Mouse (Mus musculus) CH12.LX (cell line): ENCODE measurements around the gene Lama2. TPM values are rescaled to one million over a fixed set of nuclear protein-coding genes. Genes with fewer than 3 reads are reported as not detected.

Experiments used
- DNase-seq: peaks from one replicate; pipeline ENCODE4 v3.0.0-alpha.2; 2013; ENCODE audit errors: extremely low read depth
- H3K27ac ChIP-seq: 2 replicates; pipeline ENCODE4 v1.5.1; 2012; ENCODE audit warnings: low read depth, mild to moderate bottlenecking, control low read depth, moderate library complexity; ENCODE audit not compliant: insufficient read depth
- H3K27me3 ChIP-seq: replicated peaks from 2 replicates; pipeline ENCODE3; 2012; ENCODE audit warnings: inconsistent platforms
- H3K36me3 ChIP-seq, 2 experiments: replicated peaks in 1 of 2; 2 replicates each; pipeline versions ENCODE3 to v1.6.1; 2012; ENCODE audit warnings: inconsistent platforms in 1 of 2, low read length in 1 of 2, mild to moderate bottlenecking in 1 of 2, mixed read lengths in 1 of 2, moderate library complexity in 1 of 2; ENCODE audit not compliant: control insufficient read depth in 1 of 2, insufficient read depth in 1 of 2
- H3K4me1 ChIP-seq, 2 experiments: 2 replicates each; pipeline ENCODE4 v1.6.1; 2012; ENCODE audit warnings: inconsistent platforms in 1 of 2, moderate library complexity in 1 of 2; ENCODE audit not compliant: insufficient read depth in 2 of 2, control insufficient read depth in 1 of 2
- H3K4me2 ChIP-seq: 2 replicates; pipeline ENCODE4 v1.6.1; 2012; ENCODE audit warnings: low read depth, mild to moderate bottlenecking, control low read depth; ENCODE audit not compliant: poor library complexity, insufficient read depth, severe bottlenecking
- H3K4me3 ChIP-seq, 3 experiments: fragments of 150-350 bp in 1 of 3; sonication (generic) in 1 of 3; replicated peaks in 1 of 3; 2 replicates each; pipeline versions ENCODE3 to v1.5.1; 2011 to 2012; ENCODE audit warnings: low read depth in 2 of 3, low read length in 2 of 3, mild to moderate bottlenecking in 2 of 3, moderate library complexity in 2 of 3, control low read depth in 1 of 3, improper control_type of control experiment in 1 of 3, inconsistent platforms in 1 of 3, mixed read lengths in 1 of 3; ENCODE audit not compliant: poor library complexity in 1 of 3
- H3K79me2 ChIP-seq: replicated peaks from 2 replicates; pipeline ENCODE4 v1.6.1; 2012; ENCODE audit warnings: mild to moderate bottlenecking, moderate library complexity; ENCODE audit not compliant: control insufficient read depth, poor library complexity, insufficient read depth, severe bottlenecking; ENCODE audit errors: extremely low read depth
- H3K9ac ChIP-seq: 2 replicates; pipeline ENCODE4 v1.6.1; 2012; ENCODE audit warnings: low read depth, mild to moderate bottlenecking, control low read depth, moderate library complexity; ENCODE audit not compliant: insufficient read depth
- H3K9me3 ChIP-seq: replicated peaks from 2 replicates; pipeline ENCODE3; 2012; ENCODE audit warnings: low read length, inconsistent platforms, mixed read lengths
- CHD1 ChIP-seq: IDR thresholded peaks from 2 replicates; pipeline ENCODE4 v1.6.1; 2012; ENCODE audit warnings: low read depth, low read length, improper control_type of control experiment, inconsistent platforms
- ELF1 ChIP-seq: IDR thresholded peaks from 2 replicates; pipeline ENCODE4 v1.6.1; 2014; ENCODE audit warnings: low read depth, mild to moderate bottlenecking, inconsistent platforms, low read length, improper control_type of control experiment
- GABPA ChIP-seq: IDR thresholded peaks from 2 replicates; pipeline ENCODE4 v1.6.1; 2012; ENCODE audit warnings: low read depth, low read length, improper control_type of control experiment, inconsistent platforms; ENCODE audit not compliant: insufficient replicate concordance
- IRF4 ChIP-seq: IDR thresholded peaks from 2 replicates; pipeline ENCODE4 v1.6.1; 2014; ENCODE audit warnings: low read depth, mild to moderate bottlenecking, inconsistent platforms, low read length, improper control_type of control experiment
- JUN ChIP-seq: IDR thresholded peaks from 2 replicates; pipeline ENCODE4 v1.6.1; 2011; ENCODE audit warnings: low read depth, mild to moderate bottlenecking, low read length, improper control_type of control experiment, moderate library complexity; ENCODE audit not compliant: insufficient read depth
- KAT2A ChIP-seq: IDR thresholded peaks from 2 replicates; pipeline ENCODE4 v1.6.1; 2012; ENCODE audit warnings: low read length, improper control_type of control experiment, inconsistent platforms; ENCODE audit not compliant: insufficient replicate concordance
- MAFK ChIP-seq: IDR thresholded peaks from 2 replicates; pipeline ENCODE4 v1.6.1; 2011; ENCODE audit warnings: low read length, improper control_type of control experiment; ENCODE audit not compliant: insufficient replicate concordance
- MAX ChIP-seq: IDR thresholded peaks from 2 replicates; pipeline ENCODE4 v1.6.1; 2011; ENCODE audit warnings: low read length, improper control_type of control experiment
- MEF2A ChIP-seq: IDR thresholded peaks from 2 replicates; pipeline ENCODE4 v1.6.1; 2014; ENCODE audit warnings: low read depth, mild to moderate bottlenecking, inconsistent platforms, low read length, improper control_type of control experiment, borderline replicate concordance
- MXI1 ChIP-seq: IDR thresholded peaks from 2 replicates; pipeline ENCODE4 v1.6.1; 2011; ENCODE audit warnings: mild to moderate bottlenecking, low read depth, low read length, improper control_type of control experiment
- NELFE ChIP-seq: IDR thresholded peaks from 2 replicates; pipeline ENCODE4 v1.6.1; 2011; ENCODE audit warnings: low read depth, low read length, improper control_type of control experiment
- NRF1 ChIP-seq: IDR thresholded peaks from 2 replicates; pipeline ENCODE4 v1.6.1; 2014; ENCODE audit warnings: low read depth, mild to moderate bottlenecking, inconsistent platforms, low read length, improper control_type of control experiment, moderate library complexity
- PAX5 ChIP-seq: IDR thresholded peaks from 2 replicates; pipeline ENCODE4 v1.6.1; 2012; ENCODE audit warnings: low read length, inconsistent platforms, mixed read lengths
- RCOR1 ChIP-seq: conservative IDR thresholded peaks from 2 replicates; pipeline ENCODE4 v1.6.1; 2012; ENCODE audit warnings: low read depth, mild to moderate bottlenecking, inconsistent platforms, low read length, improper control_type of control experiment
- SIN3A ChIP-seq: IDR thresholded peaks from 2 replicates; pipeline ENCODE4 v1.6.1; 2012; ENCODE audit warnings: low read length, improper control_type of control experiment, inconsistent platforms
- TBP ChIP-seq: conservative IDR thresholded peaks from 2 replicates; pipeline ENCODE4 v1.6.1; 2011; ENCODE audit warnings: low read depth, low read length, improper control_type of control experiment
- TCF12 ChIP-seq: IDR thresholded peaks from 2 replicates; pipeline ENCODE4 v1.6.1; 2014; ENCODE audit warnings: low read depth, mild to moderate bottlenecking, inconsistent platforms, low read length, improper control_type of control experiment
- UBTF ChIP-seq: IDR thresholded peaks from 2 replicates; pipeline ENCODE4 v1.6.1; 2012; ENCODE audit warnings: low read depth, mild to moderate bottlenecking, inconsistent platforms, low read length, improper control_type of control experiment, moderate library complexity
- ZKSCAN1 ChIP-seq: IDR thresholded peaks from 2 replicates; pipeline ENCODE4 v1.6.1; 2012; ENCODE audit warnings: low read depth, inconsistent platforms, low read length, improper control_type of control experiment, borderline replicate concordance
- ZMIZ1 ChIP-seq: IDR thresholded peaks from 2 replicates; pipeline ENCODE4 v1.6.1; 2012; ENCODE audit warnings: low read depth, mild to moderate bottlenecking, inconsistent platforms, low read length, improper control_type of control experiment
- ZNF384 ChIP-seq: IDR thresholded peaks from 2 replicates; pipeline ENCODE4 v1.6.1; 2012; ENCODE audit warnings: low read depth, low read length, improper control_type of control experiment, inconsistent platforms
- dilution Hi-C: fragments of 300-500 bp; cut with MboI; formaldehyde crosslinking; loops from 2 replicates; pipeline ENCODE4 v1.14.3; 2020; ENCODE audit warnings: low sequenced_read_pairs; ENCODE audit not compliant: extremely low pct_unique_long_range_greater_than_20kb, extremely low pct_ligation_motif_present
- in situ Hi-C: fragments of 300-500 bp; cut with MboI; formaldehyde crosslinking; loops from 3 replicates; pipeline ENCODE4 v1.14.3; 2019; ENCODE audit warnings: low sequenced_read_pairs, low pct_ligation_motif_present, low pct_unique_long_range_greater_than_20kb, mixed read lengths
- polyA plus RNA-seq: library from polyadenylated mRNA; unstranded; fragments of >175 nt; gene quantifications from 2 replicates; pipeline ENCODE4 v1.2.1, GENCODE M21; 2012; ENCODE audit warnings: low read depth; ENCODE audit not compliant: insufficient read length
- total RNA-seq, 2 experiments: library from RNA; depleted of rRNA; stranded (reverse); fragments of 300-350 nt in 1 of 2; fragments of >200 nt in 1 of 2; gene quantifications; 2 replicates each; pipeline ENCODE4 v1.2.3; 2012 to 2014

Lama2 gene
- total and polyA plus RNA-seq, 3 experiments, result not detected

DNA sequence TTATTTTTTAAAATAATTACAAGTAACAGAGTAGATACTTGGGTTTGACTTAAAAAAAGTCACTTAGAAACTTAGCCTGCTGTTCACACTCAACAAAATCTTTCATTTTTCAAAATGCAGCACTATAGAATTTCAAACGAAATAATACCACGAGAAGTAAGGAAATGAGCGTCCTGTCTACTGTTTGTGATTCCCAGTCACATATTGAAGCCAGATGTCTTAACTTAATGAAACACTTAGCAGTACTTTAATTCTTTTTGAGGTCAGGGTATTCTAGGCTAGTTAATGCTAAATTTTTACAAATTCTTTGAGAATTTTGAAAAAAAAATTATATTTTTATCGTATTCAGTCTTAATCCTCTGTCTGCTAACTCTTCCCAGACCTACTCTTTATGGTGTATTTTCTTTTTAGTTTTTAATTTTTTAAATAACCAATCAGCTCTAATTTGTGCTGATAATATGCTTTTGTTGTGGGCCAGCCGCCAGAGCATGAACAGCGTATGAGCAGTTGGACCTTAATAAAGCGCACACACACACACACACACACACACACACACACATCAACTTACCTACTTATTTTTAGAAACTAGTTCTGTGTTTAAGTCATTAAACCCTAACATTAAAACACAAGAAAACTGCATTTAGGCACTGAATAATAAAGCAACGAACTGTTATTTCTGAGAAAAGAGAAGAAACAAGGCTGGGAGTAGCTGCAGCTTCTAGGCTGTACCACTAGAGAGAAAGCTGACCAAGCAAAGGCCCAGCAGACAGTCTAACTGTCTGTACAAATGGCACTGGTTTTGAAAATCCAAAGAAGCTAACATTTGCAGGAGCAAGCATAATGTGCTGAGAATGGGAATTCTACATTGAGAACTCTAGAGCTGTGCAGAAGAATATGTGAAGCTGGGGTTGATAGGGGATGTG lies 425.3 kb downstream of the Lama2 start:
- DNase-seq, result no peak
- H3K79me2 ChIP-seq, result no peaks in the 10 kb centered on the region
- TF ChIP-seq ZNF384 (no peak), RCOR1 (no peak), KAT2A (no peak), ZKSCAN1 (no peak), GABPA (no peak), TBP (no peak), SIN3A (no peak), UBTF (no peak), NRF1 (no peak), IRF4 (no peak), MAFK (no peak), ZMIZ1 (no peak), MXI1 (no peak), CHD1 (no peak), MAX (no peak), JUN (no peak), ELF1 (no peak), PAX5 (no peak)
- H3K4me2 ChIP-seq, result no peak overlapping the region
- in situ Hi-C loops, result no loop called here
- no peaks in the 10 kb centered on the region for H3K9me3 ChIP-seq
- no peaks in the 10 kb centered on the region for H3K36me3 ChIP-seq
- dilution Hi-C loops, result no loop called here
- H3K9ac ChIP-seq, result no peak overlapping the region
- no peaks in the 10 kb centered on the region for H3K27me3 ChIP-seq
- H3K27ac ChIP-seq, result no peak overlapping the region
- H3K4me3 ChIP-seq, result no peak overlapping the region
- no peaks in the 10 kb centered on the region for H3K4me1 ChIP-seq

- H3K9ac ChIP-seq, result no peak overlapping the region
- H3K9me3 ChIP-seq, result no peaks in the 10 kb centered on the region
- no peak overlapping the region for H3K4me3 ChIP-seq
- no peak overlapping the region for H3K4me2 ChIP-seq
- in situ Hi-C loops, result no loop called here
- no peak for DNase-seq
- TF ChIP-seq IRF4 (no peak), NELFE (no peak), UBTF (no peak), TCF12 (no peak), RCOR1 (no peak), ZMIZ1 (no peak), CHD1 (no peak), ZKSCAN1 (no peak), MEF2A (no peak), NRF1 (no peak)
- no peaks in the 10 kb centered on the region for H3K27me3 ChIP-seq
- H3K4me1 ChIP-seq, result no peaks in the 10 kb centered on the region
- no peaks in the 10 kb centered on the region for H3K36me3 ChIP-seq
- H3K27ac ChIP-seq, result no peak overlapping the region
- dilution Hi-C loops, result no loop called here
- H3K79me2 ChIP-seq, result no peaks in the 10 kb centered on the region
Measured at GRCm38 (mm10) chr10:27188630-27189365, 430.8 kb downstream of the Lama2 start.
